Mouse (Mus musculus) embryo, embryonic 11 days (tissue): ENCODE data around the gene Hnrnpf.
"Not testable (repeated sequence)": the region's sequence is repeated elsewhere in the genome, so short reads cannot be mapped to it uniquely, and the experiment has no call there.

Experiments
- DNase-seq: peaks from one replicate; pipeline ENCODE4 v3.0.0-alpha.2; 2015

Gene Hnrnpf

DNA sequence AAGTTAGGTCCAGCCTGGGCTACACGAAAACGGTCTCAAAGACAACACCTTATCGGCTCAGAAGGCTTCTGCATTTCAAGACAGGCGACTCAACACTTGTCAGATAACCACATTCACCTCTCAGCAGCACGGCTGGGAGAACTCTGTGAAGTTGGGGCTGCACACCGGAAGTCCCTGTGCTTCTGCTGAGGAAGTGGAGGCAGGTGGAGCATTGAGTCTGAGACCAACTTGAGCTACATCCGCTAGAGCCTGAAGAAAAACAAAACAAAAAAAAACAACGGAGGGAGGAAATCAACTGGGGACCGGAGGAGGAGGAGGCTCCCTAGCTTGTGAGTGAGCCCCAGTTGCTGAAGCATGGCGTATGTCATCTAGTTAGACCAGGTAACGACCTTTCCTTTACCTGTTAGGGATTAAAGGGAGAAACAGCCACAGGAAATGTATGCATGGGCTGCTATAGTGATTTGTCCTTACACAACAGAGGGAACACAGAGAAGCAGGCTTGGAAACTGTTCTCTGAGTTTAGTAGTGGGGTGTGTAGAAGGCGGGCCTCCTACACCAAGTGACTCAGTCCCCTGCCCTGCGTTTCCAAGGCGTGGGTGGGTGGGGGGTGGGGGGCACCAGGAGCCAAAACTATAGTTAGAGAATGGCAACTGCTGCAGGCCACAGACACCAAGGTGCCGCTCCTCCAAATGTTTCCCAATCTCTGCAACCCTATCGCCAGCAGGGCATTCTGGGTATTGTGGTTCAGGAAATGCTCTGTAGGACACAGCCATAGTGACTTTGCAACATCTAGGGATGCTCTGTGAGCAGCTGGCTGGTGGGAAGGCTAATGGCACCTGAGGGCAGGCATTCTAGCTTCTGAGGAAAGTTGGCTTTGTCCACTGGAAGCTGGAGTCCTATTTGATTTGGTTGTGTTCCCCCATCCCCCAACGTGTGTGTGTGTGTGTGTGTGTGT is at the start of gene Hnrnpf:
Gene Hnrnpf (plus strand): TSS at position 199 of the 955 bp plus-strand sequence.
- DNase-seq = no peak

DNA sequence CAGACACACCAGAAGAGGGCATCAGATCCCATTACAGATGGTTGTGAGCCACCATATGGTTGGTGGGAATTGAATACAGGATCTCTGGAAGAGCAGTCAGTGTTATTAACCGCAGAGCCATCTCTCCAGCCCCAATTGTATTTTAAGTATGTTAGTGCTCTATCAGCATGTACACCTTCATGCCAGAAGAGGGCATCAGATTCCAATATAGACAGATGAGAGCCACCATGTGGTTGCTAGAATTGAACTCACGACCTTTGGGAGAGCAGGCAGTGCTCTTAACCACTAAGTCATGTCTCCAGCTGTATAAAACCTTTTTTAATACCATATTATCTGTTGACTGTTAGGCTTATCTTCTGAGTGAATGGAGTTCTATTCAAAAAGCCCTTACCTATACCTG is 48.4 kb upstream of the Hnrnpf start:
- no peak for DNase-seq

DNA sequence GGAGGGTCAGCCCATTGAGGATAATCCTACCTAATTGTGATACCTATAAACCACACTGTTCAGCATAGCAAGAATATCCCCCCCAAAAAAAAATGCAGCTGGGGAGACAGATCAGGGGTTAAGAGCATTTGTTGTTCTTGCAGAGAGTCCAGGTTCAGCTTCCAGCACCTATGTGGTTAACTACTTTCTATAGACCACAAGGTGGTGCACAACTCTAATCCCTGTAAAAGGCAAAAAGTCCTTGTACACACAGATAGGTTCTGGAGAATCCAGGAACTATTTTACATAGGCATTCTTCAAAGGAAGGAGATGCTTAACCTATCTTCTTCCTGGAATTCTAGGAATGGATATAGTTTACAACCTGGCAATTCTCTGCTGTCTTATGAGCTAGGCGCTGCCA is 42.1 kb upstream of the Hnrnpf start:
- DNase-seq = no peak

DNA sequence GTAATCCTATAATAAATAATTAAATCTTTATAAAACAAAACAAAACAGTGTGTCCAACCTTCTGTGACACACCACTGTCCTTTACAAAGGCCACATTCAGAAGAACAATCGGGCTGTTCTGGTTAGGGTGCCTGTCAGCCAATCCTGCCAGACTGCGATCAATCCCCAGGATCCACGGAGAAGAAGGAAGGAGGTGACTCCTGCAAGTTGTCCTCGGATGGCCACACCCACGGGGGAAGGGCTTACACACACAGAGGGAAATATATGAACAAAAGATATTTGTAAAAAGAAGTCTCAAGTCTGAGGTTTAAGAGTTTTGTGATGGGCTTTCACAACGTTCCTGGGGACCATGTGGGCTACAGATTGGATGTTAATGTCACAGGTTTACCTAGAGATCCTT is 38.3 kb upstream of the Hnrnpf start, which contains the start of gene Zfp239:
Gene Zfp239 (plus strand): TSS at position 253 of the 400 bp plus-strand sequence.
- no peak for DNase-seq

DNA sequence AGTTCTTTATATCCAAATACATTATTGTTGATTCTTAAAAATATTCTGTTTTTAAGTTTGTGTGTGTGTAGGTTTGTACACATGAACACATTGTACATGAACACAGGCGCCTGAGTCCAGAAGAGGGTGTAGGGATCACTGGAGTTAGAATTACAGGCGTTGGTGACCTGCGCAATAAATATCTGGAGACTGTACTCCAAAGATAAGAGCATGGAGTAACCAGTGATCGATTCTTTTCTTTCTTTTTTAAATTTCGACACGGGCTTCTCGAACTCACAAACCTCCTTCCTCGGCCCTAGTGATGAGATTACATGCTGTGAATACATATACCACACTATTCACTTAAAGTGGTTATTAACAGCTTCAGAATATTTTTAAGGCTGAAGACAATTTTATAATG is 37.7 kb upstream of the Hnrnpf start:
- no peak for DNase-seq

DNA sequence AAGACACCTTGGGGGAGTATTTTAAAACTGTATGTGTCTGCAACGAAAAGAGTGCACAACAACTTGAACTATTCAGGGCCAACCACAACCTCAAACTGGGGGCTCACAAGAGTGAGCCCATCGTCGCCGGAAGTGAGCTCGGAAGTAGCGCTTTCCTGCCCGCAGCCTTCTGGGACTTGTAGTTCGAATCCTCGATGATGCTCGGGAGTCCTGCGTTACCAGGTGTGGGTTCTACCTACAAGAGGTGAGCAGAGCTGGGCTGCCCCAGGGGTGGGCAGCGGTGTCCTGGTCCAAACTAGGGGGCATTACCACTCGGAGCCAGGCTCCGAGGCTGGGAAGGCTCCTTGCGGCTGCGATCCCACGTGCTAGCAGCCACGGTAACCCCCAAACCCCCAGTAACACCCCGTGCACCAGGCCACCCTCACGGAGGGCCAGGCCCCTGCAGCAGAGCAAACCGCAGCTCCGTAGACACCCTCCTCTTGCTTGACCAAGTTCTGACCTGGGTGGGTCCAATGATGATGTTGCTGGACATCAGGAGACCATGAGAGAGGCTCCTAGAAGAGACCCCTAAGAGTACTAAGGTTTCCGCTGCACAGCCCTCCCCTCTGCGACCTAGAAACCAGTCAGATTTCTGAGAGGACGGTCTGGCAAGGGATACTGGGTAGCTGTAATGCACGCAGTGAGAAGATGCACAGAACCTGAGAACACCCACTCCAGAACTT is 37.1 kb upstream of the Hnrnpf start:
- peak; percentile 87 for DNase-seq

DNA sequence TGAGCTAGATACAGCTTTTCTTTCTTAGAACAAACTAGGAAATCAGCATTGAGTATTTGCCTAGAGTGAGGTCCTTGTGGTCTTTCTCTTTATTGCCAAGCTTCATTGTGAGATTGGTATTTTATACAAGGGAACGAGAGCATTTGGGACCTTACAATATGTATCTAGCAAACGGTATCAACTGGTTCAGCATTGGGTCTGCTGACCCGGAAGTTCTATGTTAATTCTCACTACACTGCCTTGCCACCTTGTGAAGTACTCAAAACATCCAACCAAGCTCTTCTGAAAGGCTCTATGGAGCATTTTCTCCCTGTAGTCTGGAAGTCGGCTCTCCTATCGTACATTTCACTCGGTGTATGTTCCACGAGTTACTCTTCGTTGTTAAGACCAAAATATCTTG is 36.4 kb upstream of the Hnrnpf start:
- no peak for DNase-seq

DNA sequence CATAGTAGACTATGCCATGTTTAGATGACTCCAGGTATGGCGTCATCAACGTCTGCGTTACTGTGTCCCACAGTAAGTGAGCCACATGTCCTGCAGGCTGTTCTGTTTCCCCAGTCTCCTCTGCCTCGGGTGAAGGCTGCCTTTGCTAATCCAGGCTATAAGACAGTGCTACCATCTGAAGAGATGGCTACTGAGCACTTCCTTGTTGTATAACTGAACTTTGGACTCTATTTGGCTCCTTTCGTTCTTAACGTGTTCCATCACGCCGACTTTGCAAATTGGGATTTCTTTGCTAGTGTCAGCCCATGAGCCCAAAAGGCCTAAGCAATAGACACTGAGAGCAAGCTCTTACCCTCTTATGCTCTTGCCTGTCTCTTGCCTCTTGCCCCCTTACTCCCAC is 31.9 kb upstream of the Hnrnpf start:
- no peak for DNase-seq

DNA sequence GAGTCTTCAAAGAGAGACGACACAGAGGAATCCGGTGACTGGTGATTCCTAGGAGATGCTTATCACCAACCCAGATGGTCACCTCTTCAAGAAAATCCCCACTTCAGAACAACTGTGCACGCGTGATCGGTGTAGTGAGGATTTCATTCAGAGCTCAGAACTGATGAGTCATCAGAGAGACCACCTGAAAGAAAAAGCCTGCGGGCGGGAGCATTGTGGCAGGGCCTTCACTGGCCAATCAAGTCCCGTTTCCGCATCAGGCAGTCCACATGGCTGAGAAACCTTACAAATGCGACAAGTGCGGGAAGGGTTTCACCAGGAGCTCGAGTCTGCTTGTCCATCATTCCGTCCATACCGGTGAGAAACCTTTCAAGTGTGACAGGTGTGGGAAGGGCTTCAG is 29.1 kb upstream of the Hnrnpf start:
- DNase-seq = no peak

DNA sequence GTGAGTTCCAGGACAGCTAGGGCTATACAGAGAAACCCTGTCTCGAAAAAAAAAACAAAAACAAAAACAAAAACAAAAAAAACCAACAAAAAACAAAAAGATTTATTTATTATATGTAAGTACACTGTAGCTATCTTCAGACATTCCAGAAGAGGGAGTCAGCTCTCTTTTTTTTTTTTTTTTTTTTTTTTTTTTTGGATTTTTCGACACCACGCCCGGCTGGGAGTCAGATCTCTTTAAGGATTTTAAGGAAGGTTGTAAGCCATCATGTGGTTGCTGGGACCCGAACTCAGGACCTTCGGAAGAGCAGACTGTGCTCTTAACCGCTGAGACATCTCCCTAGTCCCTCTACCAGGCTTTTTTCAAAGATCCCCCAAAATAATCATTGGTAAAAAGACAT is 26.7 kb upstream of the Hnrnpf start:
- not testable (repeated sequence) for DNase-seq

DNA sequence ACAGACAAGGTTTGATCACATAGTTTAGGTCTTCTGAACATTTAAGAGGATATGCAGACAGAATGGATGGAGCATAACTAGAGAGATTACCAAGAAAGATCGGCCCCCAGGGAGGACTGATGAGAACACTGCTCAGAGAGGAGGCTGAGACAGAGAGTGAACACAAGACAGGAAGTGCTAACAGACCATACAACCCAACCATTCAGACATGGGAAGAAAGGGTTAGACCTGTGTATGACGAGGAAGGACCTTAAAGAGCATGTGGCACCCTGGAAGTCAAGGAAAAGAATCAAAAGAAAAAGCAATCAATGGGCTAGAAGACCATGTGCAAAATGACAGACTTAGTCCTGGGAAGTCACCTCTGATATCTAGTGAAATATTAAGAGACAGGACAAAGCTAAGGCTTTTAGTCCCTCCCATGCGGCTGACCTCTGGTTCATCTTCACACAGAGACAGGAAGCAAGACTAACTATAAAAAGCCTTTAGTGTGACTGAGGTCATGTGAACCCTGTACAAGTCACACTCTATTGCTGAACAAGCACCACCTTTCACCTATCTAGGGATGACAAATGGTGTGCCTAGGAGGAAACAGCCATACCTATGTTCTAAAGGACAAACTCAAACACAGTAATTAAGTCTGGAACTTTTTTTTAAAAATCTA is 25.4 kb upstream of the Hnrnpf start:
- DNase-seq = no peak

DNA sequence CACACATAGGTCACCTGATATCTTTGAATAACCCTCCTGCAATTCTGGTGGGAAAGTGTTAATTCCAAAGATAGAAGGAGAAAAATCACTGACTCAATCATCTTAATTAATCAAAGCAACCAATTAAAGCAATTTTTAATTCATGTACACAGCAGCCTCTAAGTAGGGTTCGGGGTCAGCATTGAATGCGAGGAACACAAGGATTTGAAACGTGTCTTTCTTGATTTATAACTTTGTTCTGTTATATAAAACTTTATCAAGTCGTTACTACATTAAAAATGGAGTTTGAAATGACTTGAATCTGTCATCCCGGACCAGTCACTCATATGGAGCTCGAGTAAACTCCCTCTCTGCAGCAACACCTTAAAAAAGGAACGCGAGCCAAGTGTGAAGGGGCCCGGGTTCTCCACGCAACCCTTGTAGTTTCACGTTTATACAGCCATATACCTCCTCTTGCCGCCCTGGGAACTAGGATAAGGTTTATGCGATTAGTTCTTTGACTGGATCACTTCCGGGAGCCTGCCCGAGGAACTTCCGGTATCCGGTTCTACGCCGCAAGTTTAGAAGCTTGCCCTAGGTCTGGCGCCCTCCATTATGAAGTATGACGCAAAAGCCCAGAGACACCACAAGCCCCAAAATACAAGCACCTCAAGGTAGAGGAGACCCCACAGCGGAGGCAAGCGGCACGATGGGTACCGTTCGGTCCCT is 21.3 kb upstream of the Hnrnpf start:
- peak; percentile 93 for DNase-seq

DNA sequence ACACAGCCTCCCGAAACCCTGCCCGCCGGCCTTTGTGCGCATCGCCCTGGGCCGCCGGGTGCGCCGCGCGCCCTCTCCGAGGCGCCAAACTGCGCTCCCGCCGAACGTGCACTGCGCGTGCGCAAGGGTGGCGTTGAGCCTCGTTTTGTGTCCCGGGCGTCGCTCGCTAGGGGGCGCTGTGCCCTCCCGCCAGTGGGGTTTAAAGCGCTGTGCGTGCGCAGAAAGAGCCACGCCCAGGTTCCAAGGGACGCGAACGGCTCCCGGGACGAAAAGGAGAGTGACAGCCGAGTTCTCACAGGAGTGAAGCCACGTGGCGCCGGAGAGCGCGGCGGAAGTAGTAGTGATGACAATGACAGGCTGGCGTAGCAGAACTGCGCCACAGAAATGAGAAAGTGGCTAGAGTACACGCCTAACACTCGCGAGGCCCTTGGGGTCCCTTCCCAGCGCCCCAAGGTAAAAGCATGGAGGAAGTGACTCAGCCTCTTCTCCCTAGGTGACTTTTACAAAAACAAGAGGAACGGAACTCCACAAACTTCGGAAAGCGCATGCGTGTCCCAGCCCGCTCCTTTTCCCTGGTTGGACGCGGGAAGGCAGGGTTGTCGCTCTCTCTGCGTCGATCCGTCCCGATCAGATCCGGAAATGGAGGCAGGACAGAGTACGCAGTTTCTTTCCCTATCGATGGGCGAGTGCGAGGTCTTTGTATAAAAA is 20.6 kb upstream of the Hnrnpf start:
- DNase-seq = peak; percentile 99

DNA sequence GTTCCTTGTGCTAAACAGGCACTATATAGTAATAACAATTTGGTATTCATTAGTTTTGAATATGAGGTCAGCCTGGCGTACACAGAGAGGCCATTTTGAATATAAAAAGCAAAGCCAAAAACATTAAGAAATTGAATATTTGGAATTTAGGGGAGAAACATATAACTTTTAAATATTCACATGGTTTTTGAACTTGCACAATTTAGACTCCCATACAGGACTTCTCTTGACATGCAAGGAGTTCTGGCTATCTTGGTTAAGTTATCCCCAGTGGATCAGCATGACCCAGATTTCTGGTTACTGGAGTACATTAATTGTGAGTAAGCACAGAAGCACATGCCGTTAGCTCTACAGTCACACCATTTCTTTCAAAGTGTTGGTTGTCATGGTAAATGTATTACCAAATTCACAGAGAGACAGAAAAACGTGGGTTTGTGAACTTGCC is 19.7 kb upstream of the Hnrnpf start:
- DNase-seq = peak; percentile 26

DNA sequence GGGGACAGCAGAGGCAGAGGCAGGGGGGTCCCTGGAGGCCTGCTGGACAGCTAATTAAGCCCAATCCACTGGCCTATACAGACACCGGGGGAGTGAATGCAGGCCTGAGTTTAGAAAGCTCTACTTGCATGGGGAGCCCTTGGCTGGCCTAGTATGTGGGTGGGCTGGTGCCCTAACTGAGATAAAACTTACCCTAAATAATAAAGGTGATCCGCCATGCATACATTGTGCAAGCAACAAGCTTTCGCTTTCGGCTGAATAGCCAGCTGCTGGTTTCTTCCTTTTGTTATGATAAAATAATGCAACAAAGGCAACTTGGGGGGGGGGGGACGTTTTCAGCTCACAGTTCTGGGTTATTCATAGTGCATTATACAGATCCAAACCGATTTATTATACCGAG is 18.9 kb upstream of the Hnrnpf start:
- no peak for DNase-seq

DNA sequence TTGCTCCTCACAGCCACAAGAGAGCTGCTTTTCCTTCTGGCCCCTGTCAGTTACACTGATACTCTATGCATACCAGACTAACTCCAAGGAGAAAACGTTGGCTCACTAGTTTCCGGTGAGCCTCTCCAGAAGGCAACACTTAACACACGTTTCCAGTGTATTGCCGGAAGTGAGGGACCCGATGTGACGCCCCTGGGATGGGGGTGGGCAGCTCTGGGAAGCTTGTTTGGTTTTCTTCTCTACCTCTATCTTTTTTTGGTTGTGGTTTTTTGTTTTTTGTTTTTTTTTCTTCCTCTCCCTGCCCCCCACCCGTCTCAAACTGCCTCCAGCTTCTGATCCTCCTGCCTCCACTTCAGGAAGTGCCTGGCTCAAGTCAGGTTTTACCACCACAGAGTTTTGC is 18.1 kb upstream of the Hnrnpf start:
- DNase-seq = no peak

DNA sequence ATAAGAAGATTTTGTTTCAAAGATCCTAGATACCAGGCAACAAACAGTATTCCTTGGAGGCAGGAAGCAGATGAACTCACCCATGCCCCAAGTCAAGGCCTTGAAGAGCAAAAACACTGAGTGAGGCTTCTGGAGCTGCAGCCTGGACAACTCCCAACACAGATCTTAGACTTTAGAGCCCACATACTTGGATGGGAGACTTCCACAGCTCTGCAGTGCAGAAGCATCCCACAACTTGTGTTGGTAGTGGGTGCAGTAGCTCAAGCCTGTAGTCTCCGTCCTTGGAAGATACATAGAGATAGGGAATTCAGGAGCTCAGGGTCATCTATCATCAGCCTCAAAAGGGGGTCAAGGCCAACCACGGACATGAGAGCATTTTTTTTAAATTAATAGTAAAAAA is 14.2 kb upstream of the Hnrnpf start:
- no peak for DNase-seq

DNA sequence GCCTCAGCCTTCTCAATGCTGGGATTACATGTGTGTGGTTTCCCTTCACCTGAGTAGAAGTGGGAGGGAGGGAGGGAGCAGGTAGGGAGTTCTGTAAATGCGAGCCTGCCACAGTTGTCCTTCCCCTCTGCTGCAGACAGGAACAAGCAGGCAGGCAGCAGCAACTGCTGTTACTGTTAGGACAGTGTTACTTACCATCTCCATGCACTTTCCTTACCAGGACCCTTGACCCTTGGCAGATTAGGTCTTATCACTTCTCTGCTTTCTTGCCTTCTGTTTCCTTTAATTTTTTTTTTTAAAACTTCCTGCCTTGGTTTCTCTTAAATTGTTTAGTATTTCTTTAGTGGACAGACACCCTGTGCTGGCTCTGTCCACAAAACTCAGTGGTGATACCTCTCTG is 12.1 kb upstream of the Hnrnpf start:
- DNase-seq = no peak

DNA sequence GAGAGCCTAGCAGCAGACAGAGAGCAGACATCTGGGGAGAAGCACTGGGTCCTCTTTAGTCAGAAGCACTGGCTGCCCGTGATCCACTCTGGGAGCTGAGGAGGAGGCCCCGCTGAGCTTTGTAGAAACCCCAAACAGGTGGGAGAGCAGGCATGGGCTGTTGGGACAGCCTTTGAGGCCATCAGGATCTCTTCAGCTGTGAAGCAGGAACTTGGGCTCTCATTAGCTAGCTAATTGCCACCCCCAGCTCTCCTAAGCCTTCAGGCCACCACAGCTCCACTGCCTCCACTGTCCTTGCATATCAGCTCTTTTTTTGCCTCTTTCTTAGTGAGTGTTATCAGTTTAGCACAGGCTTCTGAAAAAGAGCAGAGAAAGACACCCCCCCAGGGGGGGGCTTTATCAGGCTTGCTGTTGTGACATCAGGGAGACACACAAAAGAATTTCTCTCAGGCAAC is 11.5 kb upstream of the Hnrnpf start:
- DNase-seq = no peak

DNA sequence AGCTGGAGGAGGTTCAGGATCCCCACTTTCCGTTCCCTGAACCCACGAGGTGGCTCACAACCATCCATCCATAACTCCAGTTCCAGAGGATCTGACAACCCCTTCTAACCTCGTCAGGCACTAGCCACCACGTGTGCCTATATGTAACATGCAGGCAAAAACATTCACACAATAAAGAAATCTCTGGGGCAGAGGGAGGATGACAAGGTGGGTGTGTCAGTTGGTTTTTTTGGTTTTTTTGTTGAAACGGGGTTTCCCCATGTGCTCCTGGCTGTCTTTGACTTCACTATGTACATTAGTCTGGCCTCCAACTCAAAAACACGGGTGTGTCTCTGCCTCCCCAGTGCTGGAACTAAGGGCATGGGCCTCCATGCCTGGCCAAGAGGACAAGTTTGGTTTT is 9.9 kb upstream of the Hnrnpf start:
- DNase-seq = no peak

DNA sequence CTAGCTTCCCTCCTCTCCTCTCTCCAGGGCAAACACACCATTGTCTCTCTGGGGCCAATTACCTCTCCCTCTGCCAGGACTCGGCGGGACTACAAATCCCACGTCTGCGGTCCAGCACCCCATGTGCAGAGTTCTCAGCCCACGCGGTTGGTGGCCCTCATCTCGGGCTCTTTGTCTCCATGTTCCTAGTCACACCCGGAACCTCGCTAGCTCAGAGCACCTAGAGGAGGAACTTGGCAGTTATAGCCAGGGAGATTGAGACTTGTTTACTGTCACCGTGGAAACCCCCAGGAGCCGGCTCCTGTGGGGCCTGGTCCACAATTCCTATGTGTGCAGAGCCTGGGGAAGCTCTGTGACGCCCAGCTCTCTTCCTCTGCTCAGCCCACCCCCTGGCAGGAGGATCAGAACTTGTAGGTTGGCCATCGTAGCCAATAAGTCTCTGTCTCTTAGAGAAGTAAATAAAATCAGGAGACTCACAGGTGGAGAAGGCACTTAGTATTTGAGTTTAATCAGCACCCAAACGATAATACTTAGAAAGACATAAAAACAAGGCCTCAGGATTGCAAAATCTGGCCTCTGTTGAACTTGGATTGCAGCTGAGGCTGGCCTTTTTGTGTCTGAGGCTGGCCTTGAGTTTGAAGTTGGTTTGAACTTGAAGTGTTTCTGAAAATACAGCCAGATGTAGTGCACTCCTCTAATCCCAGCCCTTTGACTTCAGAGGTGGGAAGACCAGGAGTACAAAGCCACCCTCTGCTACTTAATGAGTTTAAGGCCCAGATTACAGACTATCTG is 8.6 kb upstream of the Hnrnpf start:
- DNase-seq = no peak
